ENCODE assay signal across 17 mouse cellular contexts in the genomic region with DNA sequence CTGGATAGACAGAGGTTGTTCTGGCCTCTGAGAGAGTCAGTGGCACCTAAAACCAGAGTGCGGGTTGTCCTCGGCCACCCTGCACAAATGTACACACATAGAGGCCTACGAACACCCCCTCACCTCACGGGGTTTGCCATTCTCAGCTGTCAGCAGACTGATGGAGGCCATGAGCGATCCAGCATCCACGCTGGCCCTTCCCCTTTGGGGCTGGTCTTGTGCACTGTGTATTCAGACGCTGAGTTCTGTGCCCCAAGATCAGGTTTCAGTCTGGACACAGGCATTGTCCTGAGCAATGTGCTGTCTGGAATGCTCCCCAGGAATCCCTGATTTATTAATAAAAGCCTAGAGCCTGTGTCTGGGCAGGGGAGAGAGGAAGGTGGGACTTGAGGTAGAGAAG. TPM values are rescaled to one million over a fixed set of nuclear protein-coding genes. Genes with fewer than 3 reads are reported as not detected.
DNase-seq lines count a peak whose midpoint lies in the region; ATAC-seq and TF ChIP-seq lines count a peak whose summit lies in the region.
"Had no signal": no experiment of that assay in that cellular context is flagged by ENCODE, and none has a peak within 500 bp of the region (broad histone marks: within the 10 kb centered on the region; RNA-seq: fewer than 3 reads in every experiment).

No protein-coding gene starts in this region.

- ATAC-seq in neural tube, embryonic 15.5 days (ENCODE audit: low FRiP score): no peak
- ATAC-seq: hindbrain, embryonic 16.5 days had no signal

- H3K9ac ChIP-seq in neural tube, embryonic 15.5 days (replicated peaks): no peak overlapping the region
- peak overlapping the region; percentile 23; the same call in 1 of the 2 replicates for H3K9ac ChIP-seq in liver, adult 2 months (ENCODE audit: low read depth, low read length)
- H3K9ac ChIP-seq: limb, embryonic 13.5 days; midbrain, embryonic 12.5 days had no signal

- peaks cover 17% of the 10 kb centered on the region for H3K27me3 ChIP-seq in neural tube, embryonic 15.5 days (replicated peaks)
- peaks cover 8% of the 10 kb centered on the region; the same call in 1 of the 2 replicates for H3K27me3 ChIP-seq in embryonic facial prominence, embryonic 10.5 days (replicated peaks; ENCODE audit: low read depth, poor library complexity, severe bottlenecking)
- H3K27me3 ChIP-seq in liver, adult 2 months (ENCODE audit: control insufficient read depth, insufficient read depth, low read length): no peaks in the 10 kb centered on the region
- no peaks in the 10 kb centered on the region for H3K27me3 ChIP-seq in small intestine, adult 2 months (ENCODE audit: control insufficient read depth, insufficient read depth, low read length)

- H3K9me3 ChIP-seq in neural tube, embryonic 15.5 days (replicated peaks): no peaks in the 10 kb centered on the region
- H3K9me3 ChIP-seq in embryonic facial prominence, embryonic 10.5 days: no peaks in the 10 kb centered on the region
- H3K9me3 ChIP-seq: limb, embryonic 13.5 days; midbrain, embryonic 12.5 days had no signal

- no peak for TF ChIP-seq CTCF in liver, adult 2 months (IDR thresholded peaks at IDR 0.05; ENCODE audit: low read depth, low read length)
- no peak for TF ChIP-seq CTCF in small intestine, adult 2 months (IDR thresholded peaks at IDR 0.05; ENCODE audit: extremely low read depth, insufficient read length, insufficient replicate concordance, low read depth, low read length)

- no peak overlapping the region for H3K4me2 ChIP-seq in neural tube, embryonic 15.5 days
- H3K4me2 ChIP-seq: limb, embryonic 13.5 days; midbrain, embryonic 12.5 days had no signal

- no peak overlapping the region for H3K27ac ChIP-seq in neural tube, embryonic 15.5 days (replicated peaks)
- H3K27ac ChIP-seq in embryonic facial prominence, embryonic 10.5 days (replicated peaks): peak overlapping the region; percentile 70
- H3K27ac ChIP-seq in liver, adult 2 months (replicated peaks; ENCODE audit: insufficient read depth, low read depth, low read length): peak overlapping the region; percentile 86
- peak overlapping the region; percentile 71; the same call in 1 of the 2 replicates for H3K27ac ChIP-seq in small intestine, adult 2 months (ENCODE audit: insufficient read depth, low read depth, low read length)
- H3K27ac ChIP-seq: kidney, postnatal 0 days; limb, embryonic 13.5 days; midbrain, embryonic 12.5 days had no signal

- DNase-seq in neural tube, embryonic 10.5 days (ENCODE audit: extremely low spot score, low spot score): peak; percentile 39
- DNase-seq in embryonic facial prominence, embryonic 10.5 days (ENCODE audit: low spot score): peak; percentile 56
- DNase-seq in liver, adult 2 months (ENCODE audit: extremely low read depth, low read depth, low spot score): peak; percentile 63
- no peak for DNase-seq in adipocyte (ENCODE audit: low spot score)
- no peak for DNase-seq in retina, postnatal 1 day
- DNase-seq in ovary, postnatal 36 days (ENCODE audit: low spot score): no peak
- DNase-seq: adrenal gland, postnatal 25 days; cerebellum, postnatal 14 days; gastrocnemius, postnatal 10 days; layer of hippocampus, adult 9-11 months; spleen, adult 18-20 months had no signal

- 39% methylated on average over 7 of the region's 7 CpGs for WGBS in neural tube, embryonic 15.5 days
- 33% methylated on average over 7 of the region's 7 CpGs for whole genome bisulfite sequencing in embryonic facial prominence, embryonic 10.5 days
- 31% methylated on average over 7 of the region's 7 CpGs for WGBS in liver, adult 2 months
- WGBS in small intestine, adult 2 months: 85% methylated on average over 7 of the region's 7 CpGs

- H3K36me3 ChIP-seq in neural tube, embryonic 15.5 days: no peaks in the 10 kb centered on the region
- no peaks in the 10 kb centered on the region for H3K36me3 ChIP-seq in embryonic facial prominence, embryonic 10.5 days (replicated peaks)
- no peaks in the 10 kb centered on the region for H3K36me3 ChIP-seq in liver, adult 2 months (ENCODE audit: control insufficient read depth, insufficient read depth, low read length)
- no peaks in the 10 kb centered on the region for H3K36me3 ChIP-seq in small intestine, adult 2 months (ENCODE audit: control insufficient read depth, insufficient read depth, low read length)
- H3K36me3 ChIP-seq: limb, embryonic 13.5 days; midbrain, embryonic 12.5 days had no signal

- no peak overlapping the region for H3K4me3 ChIP-seq in neural tube, embryonic 15.5 days (replicated peaks)
- H3K4me3 ChIP-seq in embryonic facial prominence, embryonic 10.5 days: 0 out of 2 replicates have a peak overlapping the region, but pooled peaks have one; percentile 11
- no peak overlapping the region for H3K4me3 ChIP-seq in liver, adult 2 months (ENCODE audit: insufficient read depth, low read depth, low read length)
- no peak overlapping the region for H3K4me3 ChIP-seq in small intestine, adult 2 months (ENCODE audit: low read depth, low read length)
- H3K4me3 ChIP-seq: limb, embryonic 13.5 days; midbrain, embryonic 12.5 days had no signal

- no peak for TF ChIP-seq POLR2A in liver, adult 2 months (IDR thresholded peaks at IDR 0.05; ENCODE audit: extremely low read depth, insufficient read depth, low read length)
- no peak for TF ChIP-seq POLR2A in small intestine, adult 2 months (IDR thresholded peaks at IDR 0.05; ENCODE audit: low read depth, low read length)

- H3K4me1 ChIP-seq in neural tube, embryonic 15.5 days: no peaks in the 10 kb centered on the region
- H3K4me1 ChIP-seq in embryonic facial prominence, embryonic 10.5 days: peaks cover 57% of the 10 kb centered on the region
- H3K4me1 ChIP-seq in liver, adult 2 months (ENCODE audit: control insufficient read depth, insufficient read depth, low read length): peaks cover 32% of the 10 kb centered on the region
- peaks cover 26% of the 10 kb centered on the region for H3K4me1 ChIP-seq in small intestine, adult 2 months (ENCODE audit: control insufficient read depth, insufficient read depth, insufficient read length, low read length)

- no peaks in the 10 kb centered on the region for H3K79me2 ChIP-seq in liver, adult 2 months (ENCODE audit: control insufficient read depth, insufficient read depth, low read length)

RNA-seq across cellular contexts. Expression of gene Gm826, which starts 14.8 kb away (rescaled TPM):
- 0.42 TPM in 1 of 2 replicates, not detected in the other for polyA plus RNA-seq in neural tube, embryonic 15.5 days (2015; fragmentation: Nextera tagmentation; extraction: Ambion mirVana)
- 0.19 and 0.36 TPM in 2 replicates for polyA plus RNA-seq in embryonic facial prominence, embryonic 10.5 days (2016; fragmentation: Nextera tagmentation; extraction: Ambion mirVana)
- total RNA-seq in liver, adult 2 months (2014; rRNA removed): 4.0 and 4.1 TPM in 2 replicates
- polyA plus RNA-seq in liver, adult 2 months (2012; rRNA removed): 1.4 and 2.9 TPM in 2 replicates
- polyA plus RNA-seq in small intestine, adult 2 months (2012; rRNA removed): 0.13 and 0.65 TPM in 2 replicates
- polyA plus RNA-seq: hindbrain, embryonic 16.5 days had no signal

RNA-seq across cellular contexts. Expression of gene Mafb, which starts 18.1 kb away (rescaled TPM):
- polyA plus RNA-seq in neural tube, embryonic 15.5 days (2015; fragmentation: Nextera tagmentation; extraction: Ambion mirVana): 20.1 and 22.9 TPM in 2 replicates
- 5.3 and 6.7 TPM in 2 replicates for polyA plus RNA-seq in embryonic facial prominence, embryonic 10.5 days (2016; fragmentation: Nextera tagmentation; extraction: Ambion mirVana)
- total RNA-seq in liver, adult 2 months (2014; rRNA removed): 17.0 and 22.3 TPM in 2 replicates
- polyA plus RNA-seq in liver, adult 2 months (2012; rRNA removed): 6.3 and 10.3 TPM in 2 replicates
- polyA plus RNA-seq in small intestine, adult 2 months (2012; rRNA removed): 33.5 and 65.6 TPM in 2 replicates

Comparison
In these comparisons a context has a peak if more than half of its experiments do, and no peak if none do; other contexts are left out.
1. DNase-seq: peak in neural tube, embryonic 10.5 days (single experiment), embryonic facial prominence, embryonic 10.5 days (single experiment) and liver, adult 2 months (single experiment); none in adipocyte (single experiment), retina, postnatal 1 day (single experiment) and ovary, postnatal 36 days (single experiment).